13 mouse cellular contexts compared by ENCODE assay signal in the genomic region with DNA sequence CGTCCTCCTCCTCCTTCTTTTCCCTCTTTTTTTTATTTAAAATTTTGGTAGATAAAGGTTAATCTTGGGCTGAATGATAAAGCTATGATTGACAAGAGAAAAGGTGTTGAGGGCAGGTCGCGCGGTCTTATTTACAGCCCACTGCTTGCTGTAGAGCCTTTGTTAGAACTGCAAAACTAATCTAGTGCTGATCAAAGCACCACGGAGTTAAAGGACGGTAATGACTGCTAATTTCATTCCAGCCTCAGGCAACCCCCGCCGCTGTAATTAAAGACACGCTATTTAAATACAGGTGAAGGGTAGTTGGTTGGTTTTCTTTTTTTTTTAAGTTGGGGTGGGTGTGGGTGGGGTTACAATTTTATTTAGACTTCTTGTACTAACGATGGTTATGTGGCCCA. TPM values are rescaled to one million over a fixed set of nuclear protein-coding genes. Genes with fewer than 3 reads are reported as not detected.
DNase-seq lines count a peak whose midpoint lies in the region; ATAC-seq and TF ChIP-seq lines count a peak whose summit lies in the region.
"Had no signal": no experiment of that assay in that cellular context is flagged by ENCODE, and none has a peak within 500 bp of the region (broad histone marks: within the 10 kb centered on the region; RNA-seq: fewer than 3 reads in every experiment).

No protein-coding gene starts in this region.

- ATAC-seq in embryonic facial prominence, embryonic 12.5 days (ENCODE audit: insufficient number of reproducible peaks, insufficient read depth, low FRiP score, low TSS enrichment): no peak; the same call in 1 of the 2 replicates
- no peak for ATAC-seq in hindbrain, embryonic 12.5 days (ENCODE audit: low FRiP score)
- no peak for ATAC-seq in midbrain, embryonic 16.5 days
- ATAC-seq: inflammation-experienced regulatory T-cells, adult 6 months had no signal

- no peaks in the 10 kb centered on the region for H3K9me3 ChIP-seq in embryonic facial prominence, embryonic 12.5 days
- H3K9me3 ChIP-seq in hindbrain, embryonic 12.5 days (replicated peaks): no peaks in the 10 kb centered on the region
- H3K9me3 ChIP-seq in midbrain, embryonic 16.5 days (replicated peaks; ENCODE audit: control insufficient read depth, low read length, poor library complexity, severe bottlenecking): no peaks in the 10 kb centered on the region
- H3K9me3 ChIP-seq: liver, embryonic 13.5 days had no signal

- 0 out of 2 replicates have a peak, but pooled peaks cover 6% of the 10 kb centered on the region for H3K4me1 ChIP-seq in embryonic facial prominence, embryonic 12.5 days
- H3K4me1 ChIP-seq in hindbrain, embryonic 12.5 days: peaks cover 29% of the 10 kb centered on the region
- H3K4me1 ChIP-seq in midbrain, embryonic 16.5 days (ENCODE audit: control insufficient read depth, insufficient read depth, low read length): peaks cover 22% of the 10 kb centered on the region

- H3K9ac ChIP-seq in embryonic facial prominence, embryonic 12.5 days: no peak overlapping the region
- 0 out of 2 replicates have a peak overlapping the region, but pooled peaks have one; percentile 18 for H3K9ac ChIP-seq in hindbrain, embryonic 12.5 days
- peak overlapping the region; percentile 50 for H3K9ac ChIP-seq in midbrain, embryonic 16.5 days (ENCODE audit: low read depth, low read length)
- H3K9ac ChIP-seq: liver, embryonic 13.5 days had no signal

- 1% methylated on average over 10 of the region's 10 CpGs for WGBS in embryonic facial prominence, embryonic 12.5 days
- WGBS in hindbrain, embryonic 12.5 days: 2% methylated on average over 10 of the region's 10 CpGs
- WGBS in midbrain, embryonic 16.5 days: 3% methylated on average over 10 of the region's 10 CpGs

- H3K4me3 ChIP-seq in embryonic facial prominence, embryonic 12.5 days: no peak overlapping the region
- peak overlapping the region; percentile 26 for H3K4me3 ChIP-seq in hindbrain, embryonic 12.5 days
- H3K4me3 ChIP-seq in midbrain, embryonic 16.5 days (ENCODE audit: low read depth, low read length): peak overlapping the region; percentile 33
- H3K4me3 ChIP-seq: liver, embryonic 13.5 days had no signal

- TF ChIP-seq CTCF in brain, embryonic 14.5 days (IDR thresholded peaks at IDR 0.05; ENCODE audit: borderline replicate concordance, extremely low read depth, insufficient read depth, insufficient read length): no peak

- no peaks in the 10 kb centered on the region for H3K36me3 ChIP-seq in embryonic facial prominence, embryonic 12.5 days
- H3K36me3 ChIP-seq in hindbrain, embryonic 12.5 days: no peaks in the 10 kb centered on the region
- no peaks in the 10 kb centered on the region for H3K36me3 ChIP-seq in midbrain, embryonic 16.5 days (ENCODE audit: control insufficient read depth, insufficient read depth, low read length)
- H3K36me3 ChIP-seq: G1E; liver, embryonic 13.5 days had no signal

- TF ChIP-seq POLR2A in brain, embryonic 14.5 days (IDR thresholded peaks at IDR 0.05; ENCODE audit: borderline replicate concordance, extremely low read depth, insufficient read depth, insufficient read length, poor library complexity, severe bottlenecking): no peak

- H3K27me3 ChIP-seq in embryonic facial prominence, embryonic 12.5 days: peaks cover 78% of the 10 kb centered on the region
- peaks cover 49% of the 10 kb centered on the region for H3K27me3 ChIP-seq in hindbrain, embryonic 12.5 days
- peaks cover 11% of the 10 kb centered on the region for H3K27me3 ChIP-seq in midbrain, embryonic 16.5 days (ENCODE audit: control insufficient read depth, insufficient read depth, low read depth, low read length)

- DNase-seq in brain, embryonic 14.5 days (ENCODE audit: low read depth): peak; percentile 81
- DNase-seq in kidney, adult 9 months: no peak
- DNase-seq in thymus, postnatal 14 days: no peak
- DNase-seq in left cerebral cortex, postnatal 36 days (ENCODE audit: low spot score in 2 of 2): no peak
- DNase-seq: cerebellum, adult 11-12 months; liver, embryonic 13.5 days; spleen, adult 18-20 months; thymus, postnatal 25 days had no signal

- no peak overlapping the region for H3K27ac ChIP-seq in embryonic facial prominence, embryonic 12.5 days
- peak overlapping the region; percentile 55; the same call in 1 of the 2 replicates for H3K27ac ChIP-seq in hindbrain, embryonic 12.5 days
- H3K27ac ChIP-seq in midbrain, embryonic 16.5 days (ENCODE audit: low read length): peak overlapping the region; percentile 75
- H3K27ac ChIP-seq: liver, embryonic 13.5 days had no signal

- intact Hi-C loops in left cerebral cortex, postnatal 36 days (cut with DNase I): loop anchor here (2.0 to 10.0 kb wide), 8 partner anchors 68 to 705 kb away; no protein-coding TSS in a partner anchor

- H3K4me2 ChIP-seq in embryonic facial prominence, embryonic 12.5 days (replicated peaks): peak overlapping the region; percentile 32; the same call in 1 of the 2 replicates
- H3K4me2 ChIP-seq in hindbrain, embryonic 12.5 days (replicated peaks): peak overlapping the region; percentile 58
- H3K4me2 ChIP-seq in midbrain, embryonic 16.5 days (ENCODE audit: low read length): peak overlapping the region; percentile 52
- H3K4me2 ChIP-seq: liver, embryonic 13.5 days had no signal

RNA-seq across cellular contexts. Expression of a gene that starts 10.3 kb away (rescaled TPM):
- polyA plus RNA-seq in brain, embryonic 14.5 days (2012; rRNA removed): 101 and 119 TPM in 2 replicates
- 11.4 and 13.5 TPM in 2 replicates for polyA plus RNA-seq in embryonic facial prominence, embryonic 12.5 days (2016; fragmentation: Nextera tagmentation; extraction: Ambion mirVana)
- polyA plus RNA-seq in hindbrain, embryonic 12.5 days (2016; fragmentation: Nextera tagmentation; extraction: Ambion mirVana): 37.3 and 39.5 TPM in 2 replicates
- 14.3 and 22.2 TPM in 2 replicates for polyA plus RNA-seq in midbrain, embryonic 16.5 days (2015; fragmentation: Nextera tagmentation; extraction: Ambion mirVana)
- 10 to 100 TPM; 39.9 to 44.4 TPM for total RNA-seq in left cerebral cortex, postnatal 36 days (2021)
- polyA plus RNA-seq: G1E; inflammation-experienced regulatory T-cells, adult 6 months; liver, embryonic 13.5 days had no signal
